Mouse (Mus musculus) hindbrain, embryonic 11.5 days (tissue): ENCODE results near the gene Mif. TPM values are rescaled to one million over a fixed set of nuclear protein-coding genes. Genes with fewer than 3 reads are reported as not detected.
A peak's percentile ranks its signal among the peaks of the same experiment; 100 is the strongest.
"Not testable (repeated sequence)": the region's sequence is repeated elsewhere in the genome, so short reads cannot be mapped to it uniquely, and the experiment has no call there.

Experiments
- ATAC-seq: fragments of 200-750 bp; cut with Nextera tagmentation; 2 replicates; pipeline ENCODE4 v1.8.0; 2017; ENCODE audit warnings: mild to moderate bottlenecking, moderate TSS enrichment, moderate library complexity; ENCODE audit not compliant: low FRiP score
- DNase-seq: peaks from one replicate; pipeline ENCODE4 v3.0.0-alpha.2; 2015; ENCODE audit warnings: low spot score
- H3K27ac ChIP-seq: fragments of 300-500 bp; sonication (generic); 2 replicates; pipeline ENCODE4 v1.5.1; 2014; ENCODE audit warnings: mild to moderate bottlenecking, low read depth, low read length
- H3K27me3 ChIP-seq: fragments of 300-500 bp; sonication (generic); 2 replicates; pipeline ENCODE4 v1.6.1; 2014; ENCODE audit warnings: mild to moderate bottlenecking, low read length, moderate library complexity, mixed read lengths; ENCODE audit not compliant: control insufficient read depth, insufficient read depth
- H3K36me3 ChIP-seq: fragments of 300-500 bp; sonication (generic); 2 replicates; pipeline ENCODE4 v1.6.1; 2014; ENCODE audit warnings: mild to moderate bottlenecking, low read length, moderate library complexity, mixed read lengths; ENCODE audit not compliant: control insufficient read depth, insufficient read depth
- H3K4me1 ChIP-seq: fragments of 300-500 bp; sonication (generic); replicated peaks from 2 replicates; pipeline ENCODE4 v1.6.1; 2014; ENCODE audit warnings: low read length, mixed read lengths; ENCODE audit not compliant: control insufficient read depth, insufficient read depth
- H3K4me2 ChIP-seq: fragments of 300-500 bp; sonication (generic); replicated peaks from 2 replicates; pipeline ENCODE4 v1.6.1; 2014; ENCODE audit warnings: mild to moderate bottlenecking, low read depth, low read length
- H3K4me3 ChIP-seq: fragments of 300-500 bp; sonication (generic); 2 replicates; pipeline ENCODE4 v1.5.1; 2014; ENCODE audit warnings: low read depth, low read length
- H3K9ac ChIP-seq: fragments of 300-500 bp; sonication (generic); 2 replicates; pipeline ENCODE4 v1.6.1; 2014; ENCODE audit warnings: low read depth, low read length
- H3K9me3 ChIP-seq: fragments of 300-500 bp; sonication (generic); 2 replicates; pipeline ENCODE4 v1.6.1; 2016; ENCODE audit warnings: low read length; ENCODE audit not compliant: control insufficient read depth
- WGBS: fragments of 180-500 bp; shearing (Covaris S2); extraction: QIAGEN DNeasy Blood & Tissue Kit; methylation state at CpG from one replicate; pipeline ENCODE4 v1.1.7; 2014; 5-methylcytosine and 5-hydroxymethylcytosine counted together
- polyA plus RNA-seq: library from polyadenylated mRNA; unstranded; fragments of >200 nt; fragmentation: Nextera tagmentation; extraction: Ambion mirVana; gene quantifications from 2 replicates; pipeline ENCODE4 v1.2.1, GENCODE M21; 2014

Gene Mif
- polyA plus RNA-seq, 1 experiment from 2014 or later: 1,947 TPM

GRCm38 (mm10) chr10:75852539-75853125 lies 7.4 kb downstream of the Mif start:
- H3K4me1 ChIP-seq: no peaks in the 10 kb centered on the region; the same call in 1 of the 2 replicates
- no peak overlapping the region for H3K4me3 ChIP-seq
- no peaks in the 10 kb centered on the region for H3K36me3 ChIP-seq
- 96% methylated on average over 12 of the region's 12 CpGs for WGBS
- no peak overlapping the region for H3K4me2 ChIP-seq
- DNase-seq (no peak), ATAC-seq (no peak)
- H3K9ac ChIP-seq: no peak overlapping the region
- H3K9me3 ChIP-seq: no peaks in the 10 kb centered on the region
- H3K27ac ChIP-seq: no peak overlapping the region
- no peaks in the 10 kb centered on the region for H3K27me3 ChIP-seq

- H3K27ac ChIP-seq: no peak overlapping the region
Observed at GRCm38 (mm10) chr10:75851681-75852080, 8.4 kb downstream of the Mif start.

GRCm38 (mm10) chr10:75851076-75851475 lies 9.0 kb downstream of the Mif start:
- Histone ChIP-seq H3K9me3 (no peaks in the 10 kb centered on the region), H3K36me3 (no peaks in the 10 kb centered on the region), H3K27ac (no peak overlapping the region), H3K9ac (no peak overlapping the region), H3K4me2 (no peak overlapping the region), H3K27me3 (no peaks in the 10 kb centered on the region), H3K4me1 (no peaks in the 10 kb centered on the region), H3K4me3 (no peak overlapping the region)
- 2% methylated on average over 6 of the region's 6 CpGs for WGBS
- DNase-seq: peak; percentile 31
- ATAC-seq: no peak

More at GRCm38 (mm10) chr10:75851681-75852080, 8.4 kb downstream of the Mif start:
- H3K27me3 ChIP-seq: no peaks in the 10 kb centered on the region
- H3K9ac ChIP-seq: no peak overlapping the region
- WGBS: 25% methylated on average over 3 of the region's 3 CpGs
- no peaks in the 10 kb centered on the region for H3K36me3 ChIP-seq
- no peak overlapping the region for H3K4me2 ChIP-seq
- no peaks in the 10 kb centered on the region for H3K9me3 ChIP-seq
- H3K4me1 ChIP-seq: no peaks in the 10 kb centered on the region
- ATAC-seq (no peak), DNase-seq (no peak)
- no peak overlapping the region for H3K4me3 ChIP-seq

GRCm38 (mm10) chr10:75848382-75848781 lies 11.7 kb downstream of the Mif start:
- DNase-seq: no peak
- WGBS: 18% methylated on average over 3 of the region's 3 CpGs
- H3K27ac ChIP-seq: no peak overlapping the region
- H3K9ac ChIP-seq: no peak overlapping the region
- H3K9me3 ChIP-seq: no peaks in the 10 kb centered on the region
- no peak overlapping the region for H3K4me3 ChIP-seq
- no peak overlapping the region for H3K4me2 ChIP-seq
- H3K27me3 ChIP-seq: no peaks in the 10 kb centered on the region
- no peaks in the 10 kb centered on the region for H3K36me3 ChIP-seq
- ATAC-seq: no peak
- H3K4me1 ChIP-seq: no peaks in the 10 kb centered on the region

- 73% methylated on average over 6 of the region's 6 CpGs for WGBS
- no peak for ATAC-seq
- Histone ChIP-seq H3K9me3 (no peaks in the 10 kb centered on the region), H3K27ac (no peak overlapping the region), H3K4me2 (no peak overlapping the region), H3K36me3 (no peaks in the 10 kb centered on the region), H3K4me1 (no peaks in the 10 kb centered on the region), H3K27me3 (no peaks in the 10 kb centered on the region), H3K4me3 (no peak overlapping the region), H3K9ac (no peak overlapping the region)
- no peak for DNase-seq
Observed at GRCm38 (mm10) chr10:75845306-75845930, 14.6 kb downstream of the Mif start.

GRCm38 (mm10) chr10:75844800-75845199 lies 15.2 kb downstream of the Mif start:
- ATAC-seq (no peak), DNase-seq (no peak)
- Histone ChIP-seq H3K4me1 (no peaks in the 10 kb centered on the region), H3K9ac (no peak overlapping the region), H3K4me2 (no peak overlapping the region), H3K4me3 (no peak overlapping the region), H3K27me3 (no peaks in the 10 kb centered on the region), H3K36me3 (no peaks in the 10 kb centered on the region), H3K27ac (no peak overlapping the region), H3K9me3 (no peaks in the 10 kb centered on the region)
- 89% methylated on average over 1 of the region's 1 CpGs for WGBS

GRCm38 (mm10) chr10:75843898-75844297 lies 16.1 kb downstream of the Mif start:
- not testable (repeated sequence) for H3K4me2 ChIP-seq, H3K9me3 ChIP-seq, H3K9ac ChIP-seq, H3K27me3 ChIP-seq, DNase-seq, H3K27ac ChIP-seq, H3K4me3 ChIP-seq, H3K4me1 ChIP-seq, H3K36me3 ChIP-seq, ATAC-seq
- WGBS: 83% methylated on average over 6 of the region's 6 CpGs

GRCm38 (mm10) chr10:75839092-75839491 lies 20.9 kb downstream of the Mif start:
- H3K36me3 ChIP-seq: no peaks in the 10 kb centered on the region
- DNase-seq (no peak), ATAC-seq (no peak)
- no peak overlapping the region for H3K4me3 ChIP-seq
- 87% methylated on average over 10 of the region's 10 CpGs for WGBS
- H3K9me3 ChIP-seq: no peaks in the 10 kb centered on the region
- H3K9ac ChIP-seq: no peak overlapping the region
- H3K4me1 ChIP-seq: no peaks in the 10 kb centered on the region; the same call in none of the 2 replicates
- H3K27me3 ChIP-seq: peaks cover 8% of the 10 kb centered on the region
- no peak overlapping the region for H3K4me2 ChIP-seq
- no peak overlapping the region for H3K27ac ChIP-seq

GRCm38 (mm10) chr10:75837248-75837759 lies 22.7 kb downstream of the Mif start, which contains the start of gene Gstt2:
Gene Gstt2, minus strand, starts transcription at chr10:75837424.
- H3K9ac ChIP-seq: peak within 1 kb of the TSS; percentile 66
- H3K4me2 ChIP-seq: peak within 1 kb of the TSS; percentile 62
- H3K4me3 ChIP-seq: peak within 1 kb of the TSS; percentile 38
- H3K27me3 ChIP-seq: peaks cover 11% of the 10 kb centered on the region
- H3K4me1 ChIP-seq: no peaks in the 10 kb centered on the region; the same call in none of the 2 replicates
- H3K36me3 ChIP-seq: no peaks in the 10 kb centered on the region
- peak within 1 kb of the TSS; percentile 76 for H3K27ac ChIP-seq
- WGBS: 0% methylated on average over 21 of the region's 21 CpGs
- H3K9me3 ChIP-seq: no peaks in the 10 kb centered on the region
- DNase-seq: peak; percentile 98
- ATAC-seq: peak; percentile 92
